Mouse (Mus musculus) neural tube, embryonic 11.5 days (tissue): ENCODE data around the gene Rrp1. TPM values are rescaled to one million over a fixed set of nuclear protein-coding genes. Genes with fewer than 3 reads are reported as not detected.

Source experiments
- ATAC-seq: fragments of 200-750 bp; cut with Nextera tagmentation; 2 replicates; pipeline ENCODE4 v1.8.0; 2017; ENCODE audit warnings: moderate number of reproducible peaks, mild to moderate bottlenecking, moderate TSS enrichment, moderate library complexity; ENCODE audit not compliant: insufficient read depth, low FRiP score, low TSS enrichment
- DNase-seq: peaks from one replicate; pipeline ENCODE4 v3.0.0-alpha.2; 2015; ENCODE audit warnings: low spot score
- H3K27ac ChIP-seq: fragments of 300-500 bp; sonication (generic); 2 replicates; pipeline ENCODE4 v1.5.1; 2014; ENCODE audit warnings: low read depth, mild to moderate bottlenecking, low read length
- H3K27me3 ChIP-seq: fragments of 300-500 bp; sonication (generic); 2 replicates; pipeline ENCODE4 v1.6.1; 2014; ENCODE audit warnings: mild to moderate bottlenecking, low read length, mixed read lengths; ENCODE audit not compliant: control insufficient read depth, insufficient read depth
- H3K36me3 ChIP-seq: fragments of 300-500 bp; sonication (generic); 2 replicates; pipeline ENCODE4 v1.6.1; 2014; ENCODE audit warnings: mild to moderate bottlenecking, low read length, moderate library complexity, mixed read lengths; ENCODE audit not compliant: control insufficient read depth, insufficient read depth
- H3K4me1 ChIP-seq: fragments of 300-500 bp; sonication (generic); 2 replicates; pipeline ENCODE4 v1.6.1; 2014; ENCODE audit warnings: low read length, mixed read lengths; ENCODE audit not compliant: control insufficient read depth, insufficient read depth
- H3K4me2 ChIP-seq: fragments of 300-500 bp; sonication (generic); 2 replicates; pipeline ENCODE4 v1.6.1; 2014; ENCODE audit warnings: low read depth, mild to moderate bottlenecking, moderate library complexity
- H3K4me3 ChIP-seq: fragments of 300-500 bp; sonication (generic); 2 replicates; pipeline ENCODE4 v1.5.1; 2014; ENCODE audit warnings: low read depth, low read length
- H3K9ac ChIP-seq: fragments of 300-500 bp; sonication (generic); 2 replicates; pipeline ENCODE4 v1.6.1; 2014; ENCODE audit warnings: mild to moderate bottlenecking, low read length
- H3K9me3 ChIP-seq: fragments of 300-500 bp; sonication (generic); 2 replicates; pipeline ENCODE4 v1.6.1; 2016; ENCODE audit warnings: low read length; ENCODE audit not compliant: control insufficient read depth
- WGBS: fragments of 180-500 bp; shearing (Covaris S2); extraction: QIAGEN DNeasy Blood & Tissue Kit; methylation state at CpG from one replicate; pipeline ENCODE4 v1.1.7; 2014; 5-methylcytosine and 5-hydroxymethylcytosine counted together
- microRNA-seq: library from miRNA; unstranded; fragments of <30 nt; microRNA quantifications from one replicate; pipeline ENCODE4, GENCODE M21; 2016
- polyA plus RNA-seq: library from polyadenylated mRNA; unstranded; fragments of >200 nt; fragmentation: Nextera tagmentation; extraction: Ambion mirVana; gene quantifications from 2 replicates; pipeline ENCODE4 v1.2.1, GENCODE M21; 2014

Rrp1 gene
- polyA plus RNA-seq, 1 experiment from 2014 or later = 278 TPM

DNA sequence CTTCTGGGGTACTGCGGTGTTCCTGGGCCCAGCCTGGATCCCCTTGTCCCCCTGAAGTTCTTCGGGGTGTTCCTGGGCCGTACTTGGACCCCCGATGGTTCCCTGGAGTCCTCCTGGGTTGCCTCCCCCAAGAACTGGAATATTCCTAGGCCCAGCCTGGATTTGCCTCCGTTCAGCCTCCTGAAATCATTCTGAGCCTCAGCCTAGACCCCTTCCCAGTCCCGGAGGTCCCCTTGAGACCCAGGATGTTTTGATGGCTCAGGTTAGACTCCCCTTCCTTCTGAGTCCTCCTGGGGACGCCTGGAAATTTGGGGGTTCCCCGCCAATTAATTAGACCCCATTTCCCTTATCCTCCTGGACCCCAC, 60.2 kb downstream of the Rrp1 start:
- no peak overlapping the region for H3K27ac ChIP-seq

DNA sequence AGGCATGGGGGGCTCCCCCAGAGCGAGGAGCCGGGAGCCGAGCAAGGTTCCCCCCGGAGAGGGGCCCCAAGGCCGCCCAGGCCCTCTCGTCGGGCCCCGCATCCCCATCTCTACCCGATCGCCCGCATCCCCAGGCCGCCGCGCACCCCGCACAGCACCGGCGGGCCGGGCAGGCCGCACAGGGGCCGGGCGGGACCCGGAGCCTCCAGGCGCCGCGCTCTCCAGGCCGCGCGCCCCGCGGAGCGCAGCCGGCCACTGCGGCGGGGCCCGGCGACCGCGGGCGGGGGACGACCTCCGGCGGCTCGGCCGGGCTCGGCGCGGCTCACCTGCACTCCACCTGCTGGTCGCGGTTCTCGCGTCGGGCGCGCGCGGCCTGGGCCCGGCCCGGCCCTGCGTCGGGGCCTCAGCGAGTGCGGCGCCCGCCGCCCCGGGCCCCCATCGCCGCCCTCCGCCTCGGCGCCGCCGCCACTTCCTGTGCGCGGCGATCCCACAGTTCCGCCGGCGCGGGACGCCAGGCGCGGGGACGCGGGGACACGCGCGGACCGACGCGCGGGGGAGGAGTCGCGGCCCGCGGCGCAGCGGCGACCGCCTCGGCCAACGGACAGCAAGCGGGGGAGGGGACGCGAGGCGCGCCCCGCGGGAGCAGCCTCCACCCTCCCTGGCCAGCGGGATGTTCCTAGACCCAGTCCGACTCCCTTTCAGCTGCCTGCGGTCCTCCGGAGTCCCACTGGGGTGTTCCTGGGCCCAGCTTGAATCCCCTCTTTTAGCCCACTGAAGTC, 60.8 kb downstream of the Rrp1 start, which contains the start of gene Agpat3:
Agpat3 (minus strand) TSS at position 603 of the 779 bp plus-strand sequence.
- H3K27ac ChIP-seq = peak within 1 kb of the TSS; percentile 11
- no peaks in the 10 kb centered on the region for H3K9me3 ChIP-seq
- peak within 1 kb of the TSS; percentile 90 for H3K4me2 ChIP-seq

More for the DNA sequence above, 60.2 kb downstream of the Rrp1 start:
- peak overlapping the region; percentile 90 for H3K4me2 ChIP-seq
- H3K9ac ChIP-seq = peak overlapping the region; percentile 98
- no peaks in the 10 kb centered on the region for H3K9me3 ChIP-seq
- no peaks in the 10 kb centered on the region for H3K36me3 ChIP-seq
- ATAC-seq (no peak), DNase-seq (no peak)
- peak overlapping the region; percentile 87 for H3K4me3 ChIP-seq
- 20% methylated on average over 8 of the region's 8 CpGs for WGBS
- peaks cover 8% of the 10 kb centered on the region; the same call in 1 of the 2 replicates for H3K4me1 ChIP-seq
- no peaks in the 10 kb centered on the region for H3K27me3 ChIP-seq

DNA sequence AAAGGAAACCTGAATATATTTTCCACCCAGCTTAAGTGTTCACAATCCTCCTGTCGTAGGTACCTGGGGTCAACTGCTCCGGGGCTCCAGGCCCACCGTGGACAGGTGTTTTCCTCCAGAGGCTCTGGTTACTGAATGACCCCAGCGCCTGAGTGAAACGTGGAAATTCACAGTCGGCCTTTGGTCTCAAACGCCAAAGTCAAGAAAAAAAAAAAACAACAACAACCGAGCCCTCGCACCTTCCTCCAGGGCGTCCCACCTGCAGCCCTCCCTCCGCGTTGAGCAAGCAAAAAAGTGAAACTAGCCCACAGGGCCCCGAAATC, 61.3 kb downstream of the Rrp1 start:
- H3K36me3 ChIP-seq = no peaks in the 10 kb centered on the region
- ATAC-seq (no peak; the same call in 1 of the 2 replicates), DNase-seq (no peak)
- H3K4me2 ChIP-seq = peak overlapping the region; percentile 90
- no peaks in the 10 kb centered on the region for H3K9me3 ChIP-seq
- WGBS = 3% methylated on average over 13 of the region's 13 CpGs
- peaks cover 8% of the 10 kb centered on the region; the same call in 1 of the 2 replicates for H3K4me1 ChIP-seq
- H3K4me3 ChIP-seq = peak overlapping the region; percentile 87
- no peaks in the 10 kb centered on the region for H3K27me3 ChIP-seq
- H3K27ac ChIP-seq = peak overlapping the region; percentile 11
- peak overlapping the region; percentile 98 for H3K9ac ChIP-seq

More for the DNA sequence above, 60.8 kb downstream of the Rrp1 start, which contains the start of gene Agpat3:
- Histone ChIP-seq H3K4me3 (peak within 1 kb of the TSS; percentile 87), H3K36me3 (no peaks in the 10 kb centered on the region), H3K27me3 (no peaks in the 10 kb centered on the region), H3K4me1 (peaks cover 8% of the 10 kb centered on the region; the same call in 1 of the 2 replicates), H3K9ac (peak within 1 kb of the TSS; percentile 98)
- DNase-seq = peak; percentile 63
- ATAC-seq = peak; percentile 78
- 0% methylated on average over 33 of the region's 113 CpGs for WGBS

DNA sequence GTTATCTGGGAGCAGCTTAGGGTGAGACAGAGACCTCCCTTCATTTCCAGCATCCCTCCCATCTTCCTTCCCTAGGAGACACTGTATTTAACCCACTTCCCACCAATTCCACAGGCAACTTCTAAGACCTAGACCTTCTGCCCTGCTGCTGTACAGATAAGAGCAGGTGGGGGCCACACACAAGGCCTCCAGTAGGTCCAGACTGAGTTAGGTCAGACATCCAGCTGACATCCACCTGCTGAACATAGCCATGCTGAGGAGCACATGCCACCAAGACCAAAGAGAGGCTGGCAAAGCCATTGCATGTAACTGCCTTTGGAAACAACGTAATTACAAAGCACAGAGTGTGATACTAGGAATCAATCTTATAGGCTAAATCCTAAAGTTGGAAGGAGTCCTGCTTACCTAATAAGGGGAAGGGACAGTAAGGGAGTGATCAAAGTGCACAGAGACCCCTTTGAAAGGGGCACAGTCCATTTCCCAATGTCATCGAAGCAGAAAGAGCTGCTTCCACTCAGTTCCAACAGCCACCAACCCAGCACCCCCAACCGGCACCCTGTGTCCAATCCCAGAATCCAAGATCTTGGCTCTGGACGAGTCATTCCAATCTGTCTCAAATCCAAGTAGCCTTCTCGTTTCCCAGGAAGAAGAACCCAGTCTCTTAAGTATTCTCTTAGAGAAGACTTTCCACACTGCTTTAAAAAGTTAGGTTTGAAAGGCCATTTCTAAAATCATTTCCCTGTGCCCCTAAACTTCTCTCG, 61.9 kb downstream of the Rrp1 start:
- Histone ChIP-seq H3K4me2 (peak overlapping the region; percentile 90), H3K27me3 (no peaks in the 10 kb centered on the region), H3K4me1 (peaks cover 8% of the 10 kb centered on the region; the same call in 1 of the 2 replicates), H3K27ac (no peak overlapping the region), H3K36me3 (no peaks in the 10 kb centered on the region), H3K9ac (peak overlapping the region; percentile 98), H3K4me3 (peak overlapping the region; percentile 87), H3K9me3 (no peaks in the 10 kb centered on the region)
- DNase-seq (no peak), ATAC-seq (no peak)
- 28% methylated on average over 6 of the region's 6 CpGs for WGBS

Small RNA genes within 50 kb of the gene (microRNA-seq; reads per million reads assigned to microRNA genes)
- gene Mir6410 = not detected
- gene Mir6907 = 1.6 reads per million
- not detected for gene Mir6908

Other genes starting within 250 kb of the Rrp1 start
- gene D10Jhu81e, start 243.3 kb downstream of the Rrp1 start, polyA plus RNA-seq = 15.8 and 17.8 TPM in 2 replicates
- gene Pwp2, start 227.9 kb downstream of the Rrp1 start, polyA plus RNA-seq = 22.7 and 24.6 TPM in 2 replicates
- gene Trappc10, start 168.4 kb downstream of the Rrp1 start, polyA plus RNA-seq = 16.1 and 18.6 TPM in 2 replicates
- gene Agpat3, start 60.6 kb downstream of the Rrp1 start, polyA plus RNA-seq = 49.3 and 49.7 TPM in 2 replicates
- 111 and 120 TPM in 2 replicates for gene Cstb, start 12.6 kb upstream of the Rrp1 start, polyA plus RNA-seq
- gene Pdxk, start 51.9 kb upstream of the Rrp1 start, polyA plus RNA-seq = 6.9 and 7.4 TPM in 2 replicates
- not detected in 2 replicates for gene Olfr1358, start 104.4 kb upstream of the Rrp1 start, polyA plus RNA-seq
- gene Ilvbl, start 161.3 kb upstream of the Rrp1 start, polyA plus RNA-seq = 31.8 and 33.6 TPM in 2 replicates
- 13.9 and 14.0 TPM in 2 replicates for gene Syde1, start 178.9 kb upstream of the Rrp1 start, polyA plus RNA-seq
- gene Olfr1357, start 205.0 kb upstream of the Rrp1 start, polyA plus RNA-seq = not detected in 2 replicates